Mouse (Mus musculus) left cerebral cortex, postnatal 14 days (tissue): ENCODE results near the gene Mcl1. TPM values are rescaled to one million over a fixed set of nuclear protein-coding genes. Genes with fewer than 3 reads are reported as not detected.

Experiments
- DNase-seq, 2 experiments: peaks; one replicate each; pipeline ENCODE4 v3.0.0; 2021 to 2022; ENCODE audit warnings: low spot score in 2 of 2, mixed read lengths in 1 of 2
- intact Hi-C: fragments of 180-260 bp; cut with DNase I; formaldehyde crosslinking; loops from one replicate; pipeline ENCODE4 v1.15.1; 2025
- total RNA-seq, 2 experiments: library from RNA; stranded (reverse); gene quantifications; 2 replicates each; pipeline ENCODE4 v1.2.3; 2021

Mcl1 gene
- total RNA-seq, 2 experiments from 2014 or later, result 58.6 to 69.2 TPM

DNA sequence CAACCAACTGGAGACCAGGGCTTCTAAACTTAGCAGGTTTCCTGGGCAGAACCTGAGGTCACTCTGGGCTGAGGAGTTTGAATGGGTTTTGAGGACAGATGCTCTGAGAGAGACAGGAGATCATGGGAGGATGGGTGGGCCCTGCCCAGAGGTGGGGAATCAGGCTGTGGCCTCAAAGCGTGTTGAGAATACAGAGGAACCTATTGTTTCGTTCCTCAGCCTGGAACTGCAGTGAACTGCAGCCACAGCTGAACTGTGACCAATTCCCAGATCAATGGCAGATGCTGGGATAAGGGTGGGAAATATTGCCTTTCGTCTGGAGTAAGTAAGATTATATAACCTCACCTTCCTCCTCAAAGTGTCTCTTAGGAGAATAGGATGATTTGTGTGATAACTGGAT lies 37.2 kb downstream of the Mcl1 start:
- intact Hi-C loops, result no loop called here

GRCm38 (mm10) chr3:95696360-95696759 lies 37.8 kb downstream of the Mcl1 start:
- intact Hi-C loops, result no loop called here
- no peak for DNase-seq

More for the DNA sequence above, 37.2 kb downstream of the Mcl1 start:
- no peak for DNase-seq

DNA sequence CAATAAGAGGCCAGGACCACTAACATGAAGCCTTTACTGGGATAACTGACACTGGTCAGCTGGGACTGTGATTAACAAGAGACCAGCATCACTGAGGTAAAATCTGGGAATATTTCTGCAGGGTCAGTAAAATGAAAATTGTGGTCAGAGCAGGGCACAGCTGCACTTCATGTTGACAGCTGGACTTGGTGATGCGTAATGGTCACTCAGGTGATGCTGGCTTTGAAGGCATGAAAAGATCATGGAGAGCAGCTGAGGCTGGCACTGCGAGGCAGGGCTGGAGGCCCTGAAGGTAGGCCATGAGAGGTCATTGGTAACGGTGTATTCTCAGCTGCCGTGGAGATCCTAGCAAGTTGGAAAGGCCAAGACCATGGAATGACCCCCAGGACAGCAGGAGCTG lies 39.7 kb downstream of the Mcl1 start:
- intact Hi-C loops, result no loop called here
- no peak for DNase-seq

DNA sequence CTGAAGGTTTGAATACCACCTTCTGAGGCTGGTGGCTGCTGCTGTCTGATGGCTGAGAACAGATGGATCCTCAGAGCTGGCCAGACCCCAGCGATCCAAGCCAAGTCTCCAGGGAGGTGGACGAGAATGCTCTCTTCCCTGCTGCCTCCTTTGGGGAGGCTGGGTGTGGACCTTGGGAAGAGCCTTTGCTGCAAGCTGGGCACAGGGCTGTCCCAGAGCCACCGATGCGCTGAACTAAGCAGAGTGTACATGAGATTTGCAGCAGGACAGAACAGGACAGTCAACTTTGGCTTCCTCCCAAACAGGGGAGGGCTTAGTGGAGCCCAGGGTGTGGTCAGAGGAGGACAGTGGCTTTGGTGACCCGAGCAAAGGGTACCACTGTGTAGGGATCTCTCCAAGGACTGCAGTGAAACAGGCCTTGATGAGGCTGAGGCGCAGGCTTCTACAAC lies 41.7 kb downstream of the Mcl1 start:
- intact Hi-C loops, result no loop called here
- no peak for DNase-seq

DNA sequence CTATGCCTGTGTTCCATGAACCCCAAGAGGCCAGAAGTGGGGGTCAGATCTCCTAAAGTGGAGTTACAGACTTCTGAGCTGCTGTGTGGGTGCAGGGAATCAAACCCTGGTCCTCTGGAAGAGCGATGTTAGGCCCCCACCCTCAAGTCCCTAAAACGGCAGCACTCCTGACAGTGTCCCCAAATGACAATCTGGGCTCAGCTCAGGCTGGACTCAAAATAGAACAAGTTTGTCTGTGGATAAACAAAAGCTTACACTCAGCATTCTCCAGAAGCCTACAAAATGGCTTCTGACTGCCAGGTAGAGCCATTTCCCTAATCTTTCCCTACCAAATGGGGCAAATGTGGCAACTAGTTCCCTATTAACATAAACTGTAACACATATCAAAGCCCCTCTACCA lies 42.5 kb downstream of the Mcl1 start:
- intact Hi-C loops, result no loop called here
- no peak for DNase-seq

DNA sequence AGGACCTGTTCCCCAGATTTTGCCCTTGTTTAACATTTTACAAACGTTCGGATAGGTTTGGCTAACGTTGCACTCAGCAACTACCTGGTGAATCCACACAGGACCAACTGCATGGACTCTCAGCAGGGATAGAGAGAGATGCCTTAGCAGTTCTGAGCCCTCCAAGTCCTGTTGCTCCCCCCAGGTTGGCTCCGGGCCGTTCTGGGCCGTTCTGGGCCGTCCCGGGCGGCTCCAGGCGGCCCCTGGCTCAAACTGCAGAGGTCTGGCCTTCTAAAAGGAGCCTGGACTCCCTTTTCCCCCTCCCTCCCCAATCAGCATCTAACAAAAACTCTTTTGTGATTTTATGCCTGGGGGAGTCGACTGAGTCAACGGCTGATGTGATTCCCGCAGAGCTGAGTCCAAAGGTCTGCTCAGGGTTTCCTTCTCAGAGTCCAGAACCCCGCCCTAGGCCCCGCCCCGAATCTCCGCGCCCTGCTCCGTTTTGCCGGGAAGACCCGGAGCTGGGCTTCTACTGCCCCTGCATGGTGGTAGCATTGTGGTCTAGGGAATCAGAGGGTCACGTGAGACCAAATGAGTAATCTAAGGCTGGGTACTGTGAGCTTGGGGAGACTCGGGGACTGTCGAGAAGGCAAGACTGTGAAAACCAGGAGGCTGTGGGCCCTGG lies 43.4 kb downstream of the Mcl1 start:
- DNase-seq, result no peak
- intact Hi-C loops, result no loop called here

DNA sequence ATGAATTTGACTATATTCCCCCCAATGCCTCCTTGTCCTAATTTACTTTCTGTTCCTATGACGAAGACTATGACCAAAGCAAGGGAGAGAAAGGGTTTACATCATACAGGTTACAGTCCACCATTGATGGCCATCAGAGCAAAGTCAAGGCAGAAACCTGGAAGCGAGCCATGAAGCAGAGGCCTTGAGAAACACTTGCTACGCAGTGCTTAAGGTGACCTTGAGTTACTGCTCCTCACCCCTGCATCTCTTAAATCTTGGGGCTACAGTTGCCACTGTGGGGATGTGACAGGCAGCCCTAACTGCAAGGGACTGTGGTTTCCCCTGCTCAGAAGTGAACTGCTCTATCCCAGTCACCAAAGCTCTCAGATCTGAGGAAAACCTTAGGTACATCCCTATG lies 44.7 kb downstream of the Mcl1 start:
- DNase-seq, result no peak
- intact Hi-C loops, result no loop called here

- intact Hi-C loops, result no loop called here
- DNase-seq, result no peak
These were observed 46.0 kb downstream of the Mcl1 start for GRCm38 (mm10) chr3:95704612-95705011.

DNA sequence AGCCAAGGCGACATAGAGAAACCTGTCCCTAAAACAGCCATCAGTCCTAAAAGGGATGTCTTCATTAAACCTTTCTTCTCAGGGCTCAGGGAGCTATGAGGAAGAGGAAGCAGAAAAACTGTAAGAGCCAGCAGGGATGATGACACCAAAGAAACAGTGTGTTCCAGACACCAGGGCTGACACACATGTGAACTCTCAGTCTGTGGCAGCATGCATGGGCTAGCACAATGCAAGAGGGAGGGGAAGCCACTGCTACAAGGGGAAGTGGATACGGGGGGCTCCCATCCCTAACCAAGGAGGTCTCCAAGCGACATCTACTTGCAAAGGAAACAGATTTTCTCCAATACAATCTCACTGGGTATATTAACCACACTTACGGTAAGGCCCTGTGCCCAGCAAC lies 47.7 kb downstream of the Mcl1 start:
- DNase-seq, result no peak
- intact Hi-C loops, result no loop called here

DNA sequence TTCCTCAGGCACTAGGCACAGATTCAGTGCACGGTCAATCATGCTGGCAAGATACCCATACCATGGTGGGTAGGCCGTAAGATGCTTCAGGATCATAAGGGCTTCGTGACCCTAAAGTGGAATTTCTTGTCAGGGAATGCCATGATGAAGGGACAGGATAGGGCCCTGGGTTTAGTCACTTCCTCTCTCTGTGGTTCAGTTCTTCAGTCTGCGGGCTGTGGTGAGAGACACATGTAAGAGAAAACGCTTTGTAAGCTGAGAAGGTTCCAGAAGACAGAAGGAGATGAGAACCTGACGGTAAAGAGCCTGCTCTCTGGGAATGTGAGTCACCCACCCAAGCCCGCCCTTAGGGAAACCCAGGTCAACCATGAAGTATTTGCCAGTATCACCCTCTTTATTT lies 48.9 kb downstream of the Mcl1 start:
- DNase-seq, result no peak
- intact Hi-C loops, result no loop called here

DNA sequence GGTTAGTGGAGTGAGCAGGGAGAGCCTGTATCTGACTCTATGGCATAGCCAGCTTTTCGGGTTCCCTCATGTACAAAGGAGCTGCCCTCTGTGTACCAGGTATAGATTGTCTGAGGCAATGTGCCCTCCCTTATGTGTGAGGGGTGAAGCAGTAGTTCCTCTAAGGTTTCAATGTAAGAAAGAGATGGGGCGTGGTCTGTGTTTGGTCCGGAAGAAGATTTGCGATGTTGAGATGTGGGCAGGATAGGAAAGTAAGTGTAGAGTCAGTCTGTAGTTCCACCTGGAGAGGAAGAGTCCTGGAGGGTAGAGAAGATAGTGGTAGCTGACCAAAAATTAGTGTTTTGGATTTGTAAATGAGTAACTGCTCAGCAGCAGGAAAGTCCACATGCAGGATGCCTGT lies 50.5 kb downstream of the Mcl1 start:
- DNase-seq, result no peak
- intact Hi-C loops, result no loop called here

- intact Hi-C loops, result no loop called here
- no peak for DNase-seq
These were observed 51.4 kb downstream of the Mcl1 start for GRCm38 (mm10) chr3:95709967-95710366.

Other genes with a start within 250 kb of the Mcl1 start
- gene Arnt, start 224.4 kb upstream of the Mcl1 start, total RNA-seq, result 10 to 100 TPM; 32.2 to 36.2 TPM
- 10 to 100 TPM; 15.1 to 18.0 TPM for gene Ctsk, start 159.5 kb upstream of the Mcl1 start, total RNA-seq
- gene Ctss, start 132.0 kb upstream of the Mcl1 start, total RNA-seq, result 10 to 100 TPM; 29.6 to 31.3 TPM
- gene Hormad1, start 99.1 kb upstream of the Mcl1 start, total RNA-seq, result not detected
- gene Golph3l, start 69.9 kb upstream of the Mcl1 start, total RNA-seq, result 10 to 100 TPM; 15.8 to 21.1 TPM
- 100 to 1,000 TPM; 332 to 337 TPM for gene Ensa, start 33.8 kb upstream of the Mcl1 start, total RNA-seq
- gene Adamtsl4, start 29.1 kb downstream of the Mcl1 start, total RNA-seq, result 1 to 10 TPM; 2.0 TPM
- gene Ecm1, start 80.8 kb downstream of the Mcl1 start, total RNA-seq, result 10 to 100 TPM; 11.4 to 13.2 TPM
- gene Tars2, start 101.4 kb downstream of the Mcl1 start, total RNA-seq, result 10 to 100 TPM; 37.3 to 40.8 TPM
- 10 to 100 TPM; 61.3 to 61.8 TPM for gene Rprd2, start 160.1 kb downstream of the Mcl1 start, total RNA-seq
- 10 to 100 TPM; 26.3 to 33.9 TPM for gene Prpf3, start 197.1 kb downstream of the Mcl1 start, total RNA-seq
- gene Mrps21, start 212.7 kb downstream of the Mcl1 start, total RNA-seq, result 100 to 1,000 TPM; 152 to 157 TPM
- gene Ciart, start 223.5 kb downstream of the Mcl1 start, total RNA-seq, result 10 to 100 TPM; 17.0 to 20.9 TPM
- 10 to 100 TPM; 10.4 to 12.7 TPM for gene BC028528, start 233.2 kb downstream of the Mcl1 start, total RNA-seq
- gene Aph1a, start 235.2 kb downstream of the Mcl1 start, total RNA-seq, result 10 to 100 TPM; 72.2 to 79.0 TPM
- gene Car14, start 245.9 kb downstream of the Mcl1 start, total RNA-seq, result 1 to 10 TPM; 5.3 to 5.5 TPM